Mouse (Mus musculus) lung, postnatal 0 days (tissue): ENCODE measurements around the gene Efcab3.

Experiments used
- CTCF ChIP-seq: IDR thresholded peaks from 2 replicates; pipeline ENCODE4 v1.5.1; 2016; ENCODE audit warnings: antibody characterized with exemption, mild to moderate bottlenecking
- EP300 ChIP-seq: IDR thresholded peaks from 2 replicates; pipeline ENCODE4 v1.6.1; 2016; ENCODE audit warnings: antibody characterized with exemption, mild to moderate bottlenecking, control low read depth

DNA sequence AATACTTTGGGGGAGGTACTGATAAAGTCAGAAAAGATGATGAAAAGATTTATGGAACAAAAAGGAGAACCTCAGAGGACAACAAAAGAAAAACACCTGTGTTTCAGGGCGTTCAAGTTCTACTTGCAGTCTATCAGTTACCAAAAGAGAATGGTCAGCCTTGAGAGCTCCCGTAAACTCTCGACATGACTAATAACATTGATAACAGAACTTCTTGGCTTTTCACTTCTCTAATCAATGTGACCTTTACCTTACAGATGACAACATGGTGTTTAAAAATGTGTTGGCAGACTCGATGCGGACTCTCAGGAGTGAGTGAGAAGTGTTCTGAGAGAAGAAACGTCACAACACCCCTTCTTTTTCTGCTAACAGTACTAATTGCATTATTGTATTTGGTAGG, 33.2 kb upstream of the Efcab3 start:
- TF ChIP-seq CTCF (no peak), EP300 (no peak)
